Mouse (Mus musculus) hindbrain, embryonic 10.5 days (tissue): ENCODE measurements at regions not wholly inside any gene's neighbourhood (a gene's known extent, or its start where the extent isn't known, plus 50 kb on each side); places are given as distances from the start of the nearest gene placed in this dataset.

Experiments
- DNase-seq: peaks from one replicate; pipeline ENCODE4 v3.0.0-alpha.2; 2017; ENCODE audit warnings: low spot score
- H3K27ac ChIP-seq: fragments of 300-500 bp; sonication (generic); 2 replicates; pipeline ENCODE4 v1.5.1; 2016; ENCODE audit warnings: mild to moderate bottlenecking, moderate library complexity
- H3K27me3 ChIP-seq: fragments of 300-500 bp; sonication (generic); 2 replicates; pipeline ENCODE4 v1.6.1; 2016; ENCODE audit warnings: mild to moderate bottlenecking; ENCODE audit not compliant: poor library complexity, insufficient read depth, severe bottlenecking
- H3K36me3 ChIP-seq: fragments of 300-500 bp; sonication (generic); 2 replicates; pipeline ENCODE4 v1.6.1; 2016; ENCODE audit warnings: mild to moderate bottlenecking, moderate library complexity
- H3K4me1 ChIP-seq: fragments of 300-500 bp; sonication (generic); replicated peaks from 2 replicates; pipeline ENCODE4 v1.6.1; 2016; ENCODE audit warnings: mild to moderate bottlenecking
- H3K4me3 ChIP-seq: fragments of 300-500 bp; sonication (generic); 2 replicates; pipeline ENCODE4 v1.5.1; 2016; ENCODE audit warnings: mild to moderate bottlenecking, moderate library complexity
- H3K9me3 ChIP-seq: fragments of 300-500 bp; sonication (generic); 2 replicates; pipeline ENCODE4 v1.6.1; 2016; ENCODE audit warnings: mild to moderate bottlenecking, moderate library complexity
- WGBS: fragments of 180-500 bp; shearing (Covaris S2); methylation state at CpG from one replicate; pipeline ENCODE4 v1.1.7; 2016; 5-methylcytosine and 5-hydroxymethylcytosine counted together

GRCm38 (mm10) chr13:107337111-107337510, 315.2 kb upstream of the Kif2a start:
- H3K4me3 ChIP-seq, result no peak overlapping the region
- 86% methylated on average over 10 of the region's 10 CpGs for WGBS
- no peak overlapping the region for H3K27ac ChIP-seq
- no peaks in the 10 kb centered on the region for H3K9me3 ChIP-seq
- no peaks in the 10 kb centered on the region for H3K27me3 ChIP-seq
- H3K36me3 ChIP-seq, result no peaks in the 10 kb centered on the region
- H3K4me1 ChIP-seq, result no peaks in the 10 kb centered on the region
- DNase-seq, result no peak

GRCm38 (mm10) chr13:107329348-107329747, 307.4 kb upstream of the Kif2a start:
- WGBS, result 76% methylated on average over 5 of the region's 5 CpGs
- no peak overlapping the region for H3K4me3 ChIP-seq
- no peak for DNase-seq
- H3K27ac ChIP-seq, result no peak overlapping the region
- H3K27me3 ChIP-seq, result no peaks in the 10 kb centered on the region
- H3K36me3 ChIP-seq, result no peaks in the 10 kb centered on the region
- no peaks in the 10 kb centered on the region for H3K9me3 ChIP-seq
- H3K4me1 ChIP-seq, result no peaks in the 10 kb centered on the region

- peak; percentile 62 for DNase-seq
- Histone ChIP-seq H3K9me3 (no peaks in the 10 kb centered on the region), H3K27me3 (no peaks in the 10 kb centered on the region), H3K27ac (no peak overlapping the region), H3K4me3 (no peak overlapping the region), H3K36me3 (no peaks in the 10 kb centered on the region), H3K4me1 (no peaks in the 10 kb centered on the region)
- 71% methylated on average over 3 of the region's 3 CpGs for WGBS
Observed at GRCm38 (mm10) chr13:107325707-107326495, 304.0 kb upstream of the Kif2a start.

DNA sequence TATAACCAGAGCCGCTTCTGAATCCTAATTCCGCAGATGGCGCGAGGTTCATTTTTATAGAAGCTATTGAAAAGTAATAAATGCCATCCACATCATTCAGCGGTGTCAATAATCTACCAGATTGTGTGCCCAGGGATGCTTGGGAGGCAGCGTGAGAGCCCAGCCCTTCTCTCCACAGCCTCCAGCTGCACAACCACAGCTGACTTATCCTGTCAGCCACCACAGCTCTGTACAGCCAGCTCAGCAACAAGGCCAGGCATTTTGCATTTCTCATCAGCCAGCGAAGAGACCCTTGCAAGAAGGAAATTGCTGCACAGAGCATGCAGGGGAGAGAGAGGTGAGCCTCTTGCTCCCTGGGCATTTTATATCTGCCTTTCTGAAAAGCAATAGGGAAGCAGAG, 292.8 kb upstream of the Kif2a start:
- 96% methylated on average over 7 of the region's 7 CpGs for WGBS
- Histone ChIP-seq H3K4me1 (no peaks in the 10 kb centered on the region), H3K4me3 (no peak overlapping the region), H3K27me3 (no peaks in the 10 kb centered on the region), H3K36me3 (no peaks in the 10 kb centered on the region), H3K27ac (no peak overlapping the region), H3K9me3 (no peaks in the 10 kb centered on the region)
- no peak for DNase-seq

DNA sequence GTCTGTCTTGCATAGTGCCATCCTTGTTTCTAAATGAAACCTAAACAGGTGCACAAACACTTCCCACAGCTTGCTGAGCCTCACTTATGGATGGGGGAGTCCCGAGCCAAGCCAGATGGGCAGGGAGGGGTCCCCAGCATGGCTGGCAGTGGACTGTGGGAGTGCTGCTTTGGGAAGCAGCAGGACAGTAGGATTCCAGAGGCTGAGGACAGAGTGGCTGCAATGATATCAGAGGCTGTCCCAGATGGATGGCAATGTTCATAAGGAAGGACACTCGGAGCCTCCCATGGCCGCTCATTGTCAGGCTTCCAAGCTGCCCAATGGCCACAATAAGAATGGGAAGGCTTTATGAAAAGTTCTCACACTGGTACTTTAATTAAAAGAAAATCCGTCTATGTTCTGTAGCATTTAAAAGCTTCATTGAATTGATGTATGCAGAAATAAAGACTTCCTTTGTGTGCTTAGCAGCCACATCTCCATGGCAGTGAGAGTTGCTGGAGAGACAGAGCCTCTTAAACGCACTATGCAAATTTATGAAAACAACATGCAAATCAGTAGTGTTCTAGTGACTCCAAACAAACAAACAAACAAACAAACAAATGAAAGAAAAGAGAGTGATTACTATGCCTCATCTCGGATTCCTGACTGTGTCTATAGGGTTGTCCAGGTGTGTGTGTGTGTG, 287.2 kb upstream of the Kif2a start:
- WGBS, result 73% methylated on average over 6 of the region's 6 CpGs

DNA sequence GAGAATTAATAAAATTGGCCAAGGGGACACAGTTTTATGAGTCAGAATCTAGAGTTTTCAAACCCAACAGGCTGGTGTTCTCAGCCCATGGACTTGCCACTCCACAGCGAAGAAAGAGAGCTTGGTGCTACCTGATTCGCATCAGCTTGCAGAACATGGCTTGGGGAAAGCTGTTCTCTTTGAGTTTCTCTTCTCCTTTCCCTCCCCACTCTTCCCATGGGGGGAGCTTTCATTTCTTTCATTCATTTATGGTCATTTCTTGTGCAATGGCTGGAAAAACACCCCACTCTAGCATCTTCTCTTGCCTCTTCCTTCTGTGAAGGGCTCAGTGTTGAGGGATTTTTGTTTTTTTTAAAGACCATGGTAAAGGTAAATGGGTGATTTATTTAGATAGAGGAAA, 286.5 kb upstream of the Kif2a start:
- no peak overlapping the region for H3K4me3 ChIP-seq
- H3K9me3 ChIP-seq, result no peaks in the 10 kb centered on the region
- 88% methylated on average over 2 of the region's 2 CpGs for WGBS
- H3K27ac ChIP-seq, result no peak overlapping the region
- H3K27me3 ChIP-seq, result no peaks in the 10 kb centered on the region
- no peak for DNase-seq
- H3K4me1 ChIP-seq, result no peaks in the 10 kb centered on the region
- H3K36me3 ChIP-seq, result no peaks in the 10 kb centered on the region

More for the DNA sequence above, 287.2 kb upstream of the Kif2a start:
- Histone ChIP-seq H3K36me3 (no peaks in the 10 kb centered on the region), H3K4me1 (no peaks in the 10 kb centered on the region), H3K27me3 (no peaks in the 10 kb centered on the region), H3K9me3 (no peaks in the 10 kb centered on the region), H3K4me3 (no peak overlapping the region), H3K27ac (no peak overlapping the region)
- no peak for DNase-seq

- H3K4me1 ChIP-seq, result no peaks in the 10 kb centered on the region
- no peak overlapping the region for H3K27ac ChIP-seq
- WGBS, result 84% methylated on average over 1 of the region's 1 CpGs
- no peaks in the 10 kb centered on the region for H3K9me3 ChIP-seq
- DNase-seq, result no peak
- no peaks in the 10 kb centered on the region for H3K27me3 ChIP-seq
- no peaks in the 10 kb centered on the region for H3K36me3 ChIP-seq
- no peak overlapping the region for H3K4me3 ChIP-seq
Observed at GRCm38 (mm10) chr13:107306958-107307357, 285.0 kb upstream of the Kif2a start.

GRCm38 (mm10) chr13:107306232-107306631, 284.3 kb upstream of the Kif2a start:
- Histone ChIP-seq H3K4me3 (no peak overlapping the region), H3K9me3 (no peaks in the 10 kb centered on the region), H3K4me1 (no peaks in the 10 kb centered on the region), H3K27me3 (no peaks in the 10 kb centered on the region), H3K36me3 (no peaks in the 10 kb centered on the region), H3K27ac (no peak overlapping the region)
- WGBS, result 87% methylated on average over 1 of the region's 1 CpGs
- no peak for DNase-seq

DNA sequence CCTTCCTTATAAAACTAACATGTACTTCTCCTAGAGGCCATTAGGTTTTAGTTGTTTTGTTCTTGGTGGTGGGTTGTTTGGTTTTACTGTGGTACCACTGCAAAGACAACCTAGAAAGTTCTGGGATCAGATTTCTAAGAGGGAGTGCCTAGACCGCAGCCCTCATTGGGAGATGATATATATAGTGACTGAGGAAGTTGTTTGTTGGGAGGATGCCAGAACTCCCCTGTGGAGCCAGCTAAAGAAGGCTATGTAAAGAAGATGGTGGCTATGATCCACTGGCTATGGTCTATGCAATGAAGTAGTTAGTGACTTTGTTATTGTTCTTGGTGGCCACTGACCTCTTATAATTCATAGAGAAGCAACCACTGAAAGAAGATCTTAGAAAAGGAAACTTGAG, 283.8 kb upstream of the Kif2a start:
- no peak overlapping the region for H3K27ac ChIP-seq
- no peaks in the 10 kb centered on the region for H3K4me1 ChIP-seq
- 73% methylated on average over 1 of the region's 1 CpGs for WGBS

DNA sequence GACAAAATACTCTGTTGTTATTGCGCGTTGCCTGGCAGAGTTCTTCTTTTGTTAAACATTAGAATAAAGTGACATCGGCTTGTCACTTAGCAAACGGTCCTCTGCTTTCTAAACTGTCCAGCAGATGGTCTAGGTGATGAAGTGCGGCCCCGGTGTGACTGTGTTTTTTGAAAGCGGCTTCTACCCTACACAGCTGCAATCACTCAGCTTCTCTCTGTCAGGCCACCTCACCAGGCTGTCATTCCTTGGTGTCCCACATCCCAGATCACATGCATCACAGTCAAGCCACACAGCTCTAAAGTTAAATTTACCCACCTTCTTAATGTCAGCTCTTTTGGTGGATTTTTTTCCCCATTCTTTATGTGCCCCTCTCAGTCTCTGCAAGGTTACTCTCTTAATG, 282.0 kb upstream of the Kif2a start:
- Histone ChIP-seq H3K27me3 (no peaks in the 10 kb centered on the region), H3K4me3 (no peak overlapping the region), H3K9me3 (no peaks in the 10 kb centered on the region), H3K4me1 (no peaks in the 10 kb centered on the region), H3K36me3 (no peaks in the 10 kb centered on the region), H3K27ac (no peak overlapping the region)
- DNase-seq, result no peak
- WGBS, result 76% methylated on average over 7 of the region's 7 CpGs

More for the DNA sequence above, 283.8 kb upstream of the Kif2a start:
- no peak for DNase-seq
- H3K4me3 ChIP-seq, result no peak overlapping the region
- H3K36me3 ChIP-seq, result no peaks in the 10 kb centered on the region
- no peaks in the 10 kb centered on the region for H3K27me3 ChIP-seq
- H3K9me3 ChIP-seq, result no peaks in the 10 kb centered on the region

- Histone ChIP-seq H3K27me3 (no peaks in the 10 kb centered on the region), H3K9me3 (no peaks in the 10 kb centered on the region), H3K36me3 (no peaks in the 10 kb centered on the region), H3K4me1 (no peaks in the 10 kb centered on the region), H3K27ac (no peak overlapping the region), H3K4me3 (no peak overlapping the region)
- DNase-seq, result no peak
- 75% methylated on average over 5 of the region's 5 CpGs for WGBS
Observed at GRCm38 (mm10) chr13:107303322-107303721, 281.4 kb upstream of the Kif2a start.

- DNase-seq, result no peak
- H3K36me3 ChIP-seq, result no peaks in the 10 kb centered on the region
- H3K27ac ChIP-seq, result no peak overlapping the region
- no peaks in the 10 kb centered on the region for H3K4me1 ChIP-seq
- 89% methylated on average over 2 of the region's 2 CpGs for WGBS
- H3K27me3 ChIP-seq, result no peaks in the 10 kb centered on the region
- no peak overlapping the region for H3K4me3 ChIP-seq
- no peaks in the 10 kb centered on the region for H3K9me3 ChIP-seq
Observed at GRCm38 (mm10) chr13:107300792-107301191, 278.9 kb upstream of the Kif2a start.

GRCm38 (mm10) chr13:107264581-107264980, 242.7 kb upstream of the Kif2a start:
- Histone ChIP-seq H3K9me3 (no peaks in the 10 kb centered on the region), H3K36me3 (no peaks in the 10 kb centered on the region), H3K4me1 (no peaks in the 10 kb centered on the region), H3K27me3 (no peaks in the 10 kb centered on the region), H3K27ac (no peak overlapping the region), H3K4me3 (no peak overlapping the region)
- WGBS, result 64% methylated on average over 6 of the region's 6 CpGs
- no peak for DNase-seq
